Mouse (Mus musculus) neural tube, embryonic 11.5 days (tissue): ENCODE results near the gene Astl. TPM values are rescaled to one million over a fixed set of nuclear protein-coding genes. Genes with fewer than 3 reads are reported as not detected.

Experiments
- ATAC-seq: fragments of 200-750 bp; cut with Nextera tagmentation; 2 replicates; pipeline ENCODE4 v1.8.0; 2017; ENCODE audit warnings: moderate number of reproducible peaks, mild to moderate bottlenecking, moderate TSS enrichment, moderate library complexity; ENCODE audit not compliant: insufficient read depth, low FRiP score, low TSS enrichment
- DNase-seq: peaks from one replicate; pipeline ENCODE4 v3.0.0-alpha.2; 2015; ENCODE audit warnings: low spot score
- H3K27ac ChIP-seq: fragments of 300-500 bp; sonication (generic); 2 replicates; pipeline ENCODE4 v1.5.1; 2014; ENCODE audit warnings: low read depth, mild to moderate bottlenecking, low read length
- H3K27me3 ChIP-seq: fragments of 300-500 bp; sonication (generic); 2 replicates; pipeline ENCODE4 v1.6.1; 2014; ENCODE audit warnings: mild to moderate bottlenecking, low read length, mixed read lengths; ENCODE audit not compliant: control insufficient read depth, insufficient read depth
- H3K36me3 ChIP-seq: fragments of 300-500 bp; sonication (generic); 2 replicates; pipeline ENCODE4 v1.6.1; 2014; ENCODE audit warnings: mild to moderate bottlenecking, low read length, moderate library complexity, mixed read lengths; ENCODE audit not compliant: control insufficient read depth, insufficient read depth
- H3K4me1 ChIP-seq: fragments of 300-500 bp; sonication (generic); 2 replicates; pipeline ENCODE4 v1.6.1; 2014; ENCODE audit warnings: low read length, mixed read lengths; ENCODE audit not compliant: control insufficient read depth, insufficient read depth
- H3K4me2 ChIP-seq: fragments of 300-500 bp; sonication (generic); 2 replicates; pipeline ENCODE4 v1.6.1; 2014; ENCODE audit warnings: low read depth, mild to moderate bottlenecking, moderate library complexity
- H3K4me3 ChIP-seq: fragments of 300-500 bp; sonication (generic); 2 replicates; pipeline ENCODE4 v1.5.1; 2014; ENCODE audit warnings: low read depth, low read length
- H3K9ac ChIP-seq: fragments of 300-500 bp; sonication (generic); 2 replicates; pipeline ENCODE4 v1.6.1; 2014; ENCODE audit warnings: mild to moderate bottlenecking, low read length
- H3K9me3 ChIP-seq: fragments of 300-500 bp; sonication (generic); 2 replicates; pipeline ENCODE4 v1.6.1; 2016; ENCODE audit warnings: low read length; ENCODE audit not compliant: control insufficient read depth
- WGBS: fragments of 180-500 bp; shearing (Covaris S2); extraction: QIAGEN DNeasy Blood & Tissue Kit; methylation state at CpG from one replicate; pipeline ENCODE4 v1.1.7; 2014; 5-methylcytosine and 5-hydroxymethylcytosine counted together
- polyA plus RNA-seq: library from polyadenylated mRNA; unstranded; fragments of >200 nt; fragmentation: Nextera tagmentation; extraction: Ambion mirVana; gene quantifications from 2 replicates; pipeline ENCODE4 v1.2.1, GENCODE M21; 2014

Gene Astl
- polyA plus RNA-seq, 1 experiment from 2014 or later = not detected

- Histone ChIP-seq H3K27ac (no peak overlapping the region), H3K4me2 (no peak overlapping the region), H3K9ac (no peak overlapping the region), H3K4me1 (no peaks in the 10 kb centered on the region), H3K36me3 (no peaks in the 10 kb centered on the region), H3K4me3 (no peak overlapping the region), H3K27me3 (no peaks in the 10 kb centered on the region), H3K9me3 (no peaks in the 10 kb centered on the region)
- WGBS = 72% methylated on average over 5 of the region's 5 CpGs
- ATAC-seq (no peak), DNase-seq (no peak)
Observed at GRCm38 (mm10) chr2:127316431-127316830, 22.0 kb upstream of the Astl start.

GRCm38 (mm10) chr2:127318136-127318535, 20.3 kb upstream of the Astl start:
- ATAC-seq (no peak), DNase-seq (no peak)
- Histone ChIP-seq H3K4me1 (no peaks in the 10 kb centered on the region), H3K27me3 (no peaks in the 10 kb centered on the region), H3K9me3 (no peaks in the 10 kb centered on the region), H3K4me2 (no peak overlapping the region), H3K9ac (no peak overlapping the region), H3K4me3 (no peak overlapping the region), H3K27ac (no peak overlapping the region), H3K36me3 (no peaks in the 10 kb centered on the region)
- 84% methylated on average over 4 of the region's 4 CpGs for WGBS

GRCm38 (mm10) chr2:127319071-127319470, 19.4 kb upstream of the Astl start:
- Histone ChIP-seq H3K36me3 (no peaks in the 10 kb centered on the region), H3K9ac (no peak overlapping the region), H3K4me2 (no peak overlapping the region), H3K9me3 (no peaks in the 10 kb centered on the region), H3K27me3 (no peaks in the 10 kb centered on the region), H3K27ac (no peak overlapping the region), H3K4me1 (no peaks in the 10 kb centered on the region), H3K4me3 (no peak overlapping the region)
- DNase-seq = no peak
- ATAC-seq = no peak
- 83% methylated on average over 4 of the region's 4 CpGs for WGBS

GRCm38 (mm10) chr2:127322671-127323285, 15.7 kb upstream of the Astl start:
- H3K9me3 ChIP-seq = no peaks in the 10 kb centered on the region
- no peak overlapping the region for H3K4me3 ChIP-seq
- no peak for DNase-seq
- no peaks in the 10 kb centered on the region for H3K27me3 ChIP-seq
- no peak for ATAC-seq
- no peak overlapping the region for H3K4me2 ChIP-seq
- no peak overlapping the region for H3K27ac ChIP-seq
- 69% methylated on average over 6 of the region's 6 CpGs for WGBS
- H3K9ac ChIP-seq = no peak overlapping the region
- H3K36me3 ChIP-seq = no peaks in the 10 kb centered on the region
- no peaks in the 10 kb centered on the region for H3K4me1 ChIP-seq

GRCm38 (mm10) chr2:127323667-127324066, 14.8 kb upstream of the Astl start:
- Histone ChIP-seq H3K9ac (no peak overlapping the region), H3K9me3 (no peaks in the 10 kb centered on the region), H3K4me2 (no peak overlapping the region), H3K4me1 (no peaks in the 10 kb centered on the region), H3K27me3 (no peaks in the 10 kb centered on the region), H3K36me3 (no peaks in the 10 kb centered on the region), H3K27ac (no peak overlapping the region), H3K4me3 (no peak overlapping the region)
- no peak for DNase-seq
- ATAC-seq = no peak
- 58% methylated on average over 1 of the region's 1 CpGs for WGBS

- DNase-seq (no peak), ATAC-seq (no peak)
- no peak overlapping the region for H3K9ac ChIP-seq
- no peaks in the 10 kb centered on the region for H3K4me1 ChIP-seq
- H3K9me3 ChIP-seq = no peaks in the 10 kb centered on the region
- no peaks in the 10 kb centered on the region for H3K27me3 ChIP-seq
- no peaks in the 10 kb centered on the region for H3K36me3 ChIP-seq
- no peak overlapping the region for H3K27ac ChIP-seq
- H3K4me3 ChIP-seq = no peak overlapping the region
- 54% methylated on average over 7 of the region's 7 CpGs for WGBS
- no peak overlapping the region for H3K4me2 ChIP-seq
Observed at GRCm38 (mm10) chr2:127324456-127324855, 14.0 kb upstream of the Astl start.

- H3K4me2 ChIP-seq = no peak overlapping the region
- no peak overlapping the region for H3K9ac ChIP-seq
- ATAC-seq (no peak), DNase-seq (no peak)
- no peaks in the 10 kb centered on the region for H3K9me3 ChIP-seq
- 75% methylated on average over 12 of the region's 12 CpGs for WGBS
- H3K4me3 ChIP-seq = no peak overlapping the region
- H3K36me3 ChIP-seq = no peaks in the 10 kb centered on the region
- H3K27me3 ChIP-seq = no peaks in the 10 kb centered on the region
- H3K27ac ChIP-seq = no peak overlapping the region
- no peaks in the 10 kb centered on the region for H3K4me1 ChIP-seq
Observed at GRCm38 (mm10) chr2:127328090-127328851, 10.2 kb upstream of the Astl start.

- WGBS = 85% methylated on average over 14 of the region's 14 CpGs
- Histone ChIP-seq H3K9ac (no peak overlapping the region), H3K9me3 (no peaks in the 10 kb centered on the region), H3K4me1 (0 out of 2 replicates have a peak, but pooled peaks cover 3% of the 10 kb centered on the region), H3K27ac (no peak overlapping the region), H3K36me3 (no peaks in the 10 kb centered on the region), H3K4me2 (no peak overlapping the region), H3K4me3 (no peak overlapping the region), H3K27me3 (peaks cover 27% of the 10 kb centered on the region)
- no peak for ATAC-seq
- DNase-seq = no peak
Observed at GRCm38 (mm10) chr2:127332807-127333570, 5.5 kb upstream of the Astl start.
